Mouse (Mus musculus): ENCODE measurements around the gene Vezt.

DNA sequence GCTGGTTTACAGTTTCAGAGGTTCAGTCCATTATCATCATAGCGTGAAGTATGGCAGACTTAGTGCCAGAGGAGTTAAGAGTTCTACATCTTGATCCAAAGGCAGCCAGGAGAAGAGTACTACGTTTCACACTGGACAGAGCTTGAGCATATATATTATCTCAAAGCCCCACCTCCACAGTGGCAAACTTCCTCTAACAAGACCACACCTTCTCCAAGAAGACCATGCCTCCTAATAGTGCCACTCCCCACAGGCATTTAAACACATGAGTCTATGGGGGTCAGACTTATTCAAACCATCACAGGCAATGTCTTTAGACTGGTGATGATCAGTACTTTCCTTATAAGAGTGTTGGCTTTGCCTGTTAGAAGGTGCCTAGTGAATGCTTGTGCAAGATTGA lies 117.5 kb downstream of the Vezt start:
- TF ChIP-seq POLR2A (IDR thresholded peaks at IDR 0.05; ENCODE audit: borderline replicate concordance, low read depth, low read length) (no peak), CTCF (IDR thresholded peaks at IDR 0.05; ENCODE audit: low read depth, low read length) (no peak)
